Mouse (Mus musculus): ENCODE measurements around the gene Tlr3. TPM values are rescaled to one million over a fixed set of nuclear protein-coding genes. Genes with fewer than 3 reads are reported as not detected.

Gene Tlr3
- polyA plus RNA-seq (2015; fragmentation: Nextera tagmentation; extraction: Ambion mirVana): 3.1 and 3.9 TPM in 2 replicates

DNA sequence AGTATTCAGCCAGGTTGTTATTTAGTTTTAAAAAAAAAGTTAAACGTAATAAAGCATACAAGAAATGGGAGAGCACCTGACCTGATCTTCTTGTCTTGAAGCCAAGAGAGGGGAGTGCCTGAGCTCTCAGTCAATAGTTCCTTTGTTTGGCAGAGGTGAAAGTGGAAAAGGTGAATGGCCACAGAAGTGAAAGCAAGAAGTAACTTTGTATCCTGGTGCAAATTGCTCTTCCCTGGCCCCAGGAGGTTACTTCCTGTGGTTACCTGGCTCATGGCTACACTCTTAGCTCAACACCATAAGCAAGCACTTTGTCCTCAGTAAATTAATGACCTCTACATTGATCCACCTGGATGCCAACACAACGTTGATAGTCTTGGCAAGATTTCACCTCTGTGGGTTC lies at the start of gene Tlr3:
Tlr3 (minus strand) TSS at position 199 of the 400 bp plus-strand sequence.
- WGBS: 63% methylated on average over 2 of the region's 2 CpGs
- Histone ChIP-seq H3K4me1 (ENCODE audit: insufficient read depth, low read length) (peaks cover 9% of the 10 kb centered on the region), H3K4me2 (replicated peaks; ENCODE audit: low read depth, low read length) (peak within 1 kb of the TSS; percentile 55), H3K27me3 (ENCODE audit: insufficient read depth, low read length) (no peaks in the 10 kb centered on the region), H3K9me3 (ENCODE audit: low read length) (no peaks in the 10 kb centered on the region), H3K36me3 (ENCODE audit: insufficient read depth, low read length) (no peaks in the 10 kb centered on the region), H3K4me3 (ENCODE audit: low read length) (peak within 1 kb of the TSS; percentile 48), H3K27ac (ENCODE audit: low read length) (peak within 1 kb of the TSS; percentile 47), H3K9ac (replicated peaks; ENCODE audit: low read length) (peak within 1 kb of the TSS; percentile 65)
- ATAC-seq (ENCODE audit: low FRiP score, low TSS enrichment): no peak

DNA sequence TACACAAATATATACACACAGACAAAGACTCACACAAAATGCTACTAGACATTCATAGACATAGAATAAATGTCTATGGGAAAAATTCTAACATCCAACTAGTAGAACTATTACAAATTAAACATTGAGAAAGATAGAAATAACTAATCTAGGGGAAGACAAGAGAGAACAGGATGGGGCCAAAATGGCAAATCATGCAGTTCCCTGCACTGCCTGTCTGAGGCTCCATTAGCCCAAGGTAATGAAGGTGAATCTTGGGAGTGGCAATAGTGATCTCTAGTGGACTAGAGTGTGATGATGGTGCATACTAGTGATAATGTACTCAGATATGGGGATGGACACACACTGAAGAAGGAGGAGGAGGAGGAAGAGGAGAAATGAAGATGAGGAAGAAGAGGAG lies 47.0 kb upstream of the Tlr3 start:
- no peaks in the 10 kb centered on the region for H3K36me3 ChIP-seq (ENCODE audit: insufficient read depth, low read length)
- no peak for ATAC-seq (ENCODE audit: low FRiP score, low TSS enrichment)
- no peaks in the 10 kb centered on the region for H3K27me3 ChIP-seq (ENCODE audit: insufficient read depth, low read length)
- no peak overlapping the region for H3K4me2 ChIP-seq (replicated peaks; ENCODE audit: low read depth, low read length)
- H3K9me3 ChIP-seq (ENCODE audit: low read length): peaks cover 3% of the 10 kb centered on the region; the same call in 1 of the 2 replicates
- no peak overlapping the region for H3K4me3 ChIP-seq (ENCODE audit: low read length)
- no peaks in the 10 kb centered on the region for H3K4me1 ChIP-seq (ENCODE audit: insufficient read depth, low read length)
- H3K27ac ChIP-seq (ENCODE audit: low read length): no peak overlapping the region
- H3K9ac ChIP-seq (replicated peaks; ENCODE audit: low read length): no peak overlapping the region

DNA sequence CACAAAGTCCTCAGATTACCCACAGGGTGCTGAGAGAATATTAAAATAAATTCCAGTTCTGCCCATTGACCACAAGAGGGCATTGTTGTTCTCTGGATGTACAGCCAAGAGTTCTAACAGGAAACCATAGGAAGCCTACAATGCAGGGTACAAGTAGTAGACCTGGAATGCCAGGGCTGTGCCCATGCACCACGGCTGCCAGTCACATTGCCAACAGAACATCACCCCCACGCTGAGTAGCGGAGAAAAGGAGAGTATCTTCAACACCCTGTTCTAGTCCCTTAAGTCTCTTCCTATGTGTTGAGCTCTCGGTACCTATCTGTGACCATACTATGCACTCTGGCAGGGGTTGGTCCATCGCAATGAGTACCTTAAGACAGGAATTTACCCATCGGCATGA lies 43.5 kb upstream of the Tlr3 start:
- H3K9me3 ChIP-seq (ENCODE audit: low read length): peaks cover 3% of the 10 kb centered on the region; the same call in 1 of the 2 replicates
- H3K27me3 ChIP-seq (ENCODE audit: insufficient read depth, low read length): no peaks in the 10 kb centered on the region
- 65% methylated on average over 6 of the region's 6 CpGs for WGBS
- ATAC-seq (ENCODE audit: low FRiP score, low TSS enrichment): peak; percentile 76
- no peak overlapping the region for H3K4me3 ChIP-seq (ENCODE audit: low read length)
- H3K4me1 ChIP-seq (ENCODE audit: insufficient read depth, low read length): no peaks in the 10 kb centered on the region
- no peak overlapping the region for H3K4me2 ChIP-seq (replicated peaks; ENCODE audit: low read depth, low read length)
- no peaks in the 10 kb centered on the region for H3K36me3 ChIP-seq (ENCODE audit: insufficient read depth, low read length)
- no peak overlapping the region for H3K9ac ChIP-seq (replicated peaks; ENCODE audit: low read length)
- H3K27ac ChIP-seq (ENCODE audit: low read length): no peak overlapping the region

DNA sequence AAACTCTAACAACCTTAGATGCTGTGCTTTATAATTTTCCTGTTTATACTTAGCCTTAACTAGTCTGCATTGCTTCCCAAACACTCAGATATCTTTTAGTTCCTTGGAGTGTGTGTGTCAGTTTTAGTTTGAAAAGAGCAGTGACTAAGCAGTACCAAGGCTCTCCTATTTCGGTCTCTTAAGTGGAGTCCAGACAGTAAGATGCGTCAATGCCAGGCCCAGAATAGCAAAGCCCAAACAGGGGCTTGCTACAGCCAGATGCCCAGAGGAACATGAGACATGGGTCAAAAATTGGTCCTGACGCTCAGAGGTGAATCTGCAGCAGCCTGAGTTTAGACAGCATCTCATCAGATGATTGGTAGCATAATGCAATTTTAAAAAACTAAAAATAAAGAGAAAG lies 41.2 kb upstream of the Tlr3 start:
- Histone ChIP-seq H3K36me3 (ENCODE audit: insufficient read depth, low read length) (no peaks in the 10 kb centered on the region), H3K27me3 (ENCODE audit: insufficient read depth, low read length) (no peaks in the 10 kb centered on the region), H3K27ac (ENCODE audit: low read length) (no peak overlapping the region), H3K9me3 (ENCODE audit: low read length) (peaks cover 3% of the 10 kb centered on the region; the same call in 1 of the 2 replicates), H3K4me3 (ENCODE audit: low read length) (no peak overlapping the region), H3K4me2 (replicated peaks; ENCODE audit: low read depth, low read length) (no peak overlapping the region), H3K9ac (replicated peaks; ENCODE audit: low read length) (no peak overlapping the region), H3K4me1 (ENCODE audit: insufficient read depth, low read length) (no peaks in the 10 kb centered on the region)
- ATAC-seq (ENCODE audit: low FRiP score, low TSS enrichment): no peak
- WGBS: 85% methylated on average over 3 of the region's 3 CpGs

DNA sequence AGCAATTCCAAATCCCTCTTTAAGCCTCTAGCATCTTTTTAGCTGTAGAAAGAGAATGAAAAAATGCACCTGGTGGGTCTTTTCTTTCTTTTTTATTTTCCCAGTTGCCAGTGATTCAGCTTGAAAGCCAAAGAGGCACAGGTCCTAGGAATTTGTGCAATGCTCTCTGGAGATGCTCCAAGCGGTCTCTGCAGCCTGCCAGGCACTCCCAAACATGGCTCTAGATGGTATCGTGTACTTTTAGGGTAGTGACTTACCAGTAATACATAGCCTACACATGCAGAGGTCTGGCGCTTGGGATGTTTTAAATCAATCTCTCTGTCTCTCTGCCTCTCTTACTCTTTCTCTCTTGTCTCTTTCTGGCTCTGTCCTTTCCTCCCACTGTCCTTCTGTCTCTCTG lies 38.0 kb upstream of the Tlr3 start:
- no peaks in the 10 kb centered on the region for H3K9me3 ChIP-seq (ENCODE audit: low read length)
- no peaks in the 10 kb centered on the region for H3K4me1 ChIP-seq (ENCODE audit: insufficient read depth, low read length)
- H3K9ac ChIP-seq (replicated peaks; ENCODE audit: low read length): no peak overlapping the region
- 86% methylated on average over 3 of the region's 3 CpGs for WGBS
- H3K4me3 ChIP-seq (ENCODE audit: low read length): no peak overlapping the region
- H3K27ac ChIP-seq (ENCODE audit: low read length): no peak overlapping the region
- no peak overlapping the region for H3K4me2 ChIP-seq (replicated peaks; ENCODE audit: low read depth, low read length)
- H3K36me3 ChIP-seq (ENCODE audit: insufficient read depth, low read length): no peaks in the 10 kb centered on the region
- H3K27me3 ChIP-seq (ENCODE audit: insufficient read depth, low read length): no peaks in the 10 kb centered on the region
- no peak for ATAC-seq (ENCODE audit: low FRiP score, low TSS enrichment)

DNA sequence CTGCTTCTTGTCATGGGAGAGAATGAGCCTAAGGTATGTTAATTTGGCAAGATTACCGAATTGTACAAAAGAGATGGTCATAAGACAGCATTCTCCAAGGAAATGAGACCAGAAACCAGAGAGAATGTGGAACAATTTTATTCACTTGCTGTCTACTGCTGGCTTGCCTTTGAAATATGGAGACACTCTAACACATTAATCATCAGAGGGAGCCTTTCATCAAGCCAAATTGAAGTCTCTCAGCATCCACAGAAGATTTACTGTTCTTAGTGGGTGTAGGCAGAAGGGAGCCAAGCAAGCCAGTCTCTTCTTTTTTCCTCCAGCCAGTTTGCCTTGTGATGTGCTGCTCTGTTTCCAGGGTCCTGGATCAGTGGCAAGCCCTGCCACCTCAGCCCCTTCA lies 37.4 kb upstream of the Tlr3 start:
- H3K36me3 ChIP-seq (ENCODE audit: insufficient read depth, low read length): no peaks in the 10 kb centered on the region
- ATAC-seq (ENCODE audit: low FRiP score, low TSS enrichment): no peak
- no peaks in the 10 kb centered on the region for H3K9me3 ChIP-seq (ENCODE audit: low read length)
- H3K27me3 ChIP-seq (ENCODE audit: insufficient read depth, low read length): no peaks in the 10 kb centered on the region
- no peaks in the 10 kb centered on the region for H3K4me1 ChIP-seq (ENCODE audit: insufficient read depth, low read length)
- H3K4me2 ChIP-seq (replicated peaks; ENCODE audit: low read depth, low read length): no peak overlapping the region
- H3K9ac ChIP-seq (replicated peaks; ENCODE audit: low read length): no peak overlapping the region
- 73% methylated on average over 1 of the region's 1 CpGs for WGBS
- H3K4me3 ChIP-seq (ENCODE audit: low read length): no peak overlapping the region
- H3K27ac ChIP-seq (ENCODE audit: low read length): no peak overlapping the region

DNA sequence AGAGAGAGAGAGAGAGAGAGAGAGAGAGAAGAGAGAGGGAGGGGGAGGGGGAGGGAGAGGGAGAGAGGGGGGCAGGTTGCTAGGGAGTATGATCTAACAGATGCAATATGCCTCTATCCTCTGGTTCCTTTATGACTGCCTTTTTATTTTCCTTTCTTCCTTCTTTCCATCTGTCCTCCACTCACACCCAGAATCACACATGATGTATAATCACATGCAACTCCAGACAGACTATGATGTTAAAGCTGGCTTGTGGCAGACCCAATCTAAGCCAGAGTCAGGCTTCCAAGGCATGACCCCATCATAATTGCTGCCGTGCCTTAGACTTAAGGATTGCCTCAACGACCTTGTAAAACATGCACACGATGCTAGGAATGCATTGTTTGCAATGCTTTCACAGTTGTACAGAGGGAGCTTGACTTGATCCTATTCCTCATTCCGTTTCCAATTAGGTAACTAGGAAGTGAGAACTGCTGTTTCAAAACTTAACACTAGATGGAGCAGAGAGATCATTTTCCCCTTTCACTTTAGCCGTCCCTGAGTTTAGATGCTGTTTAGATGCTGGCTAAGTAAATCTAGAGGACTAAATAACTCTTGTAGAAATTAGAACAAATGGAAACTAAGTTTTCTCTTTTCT lies 28.1 kb upstream of the Tlr3 start:
- Histone ChIP-seq H3K4me2 (replicated peaks; ENCODE audit: low read depth, low read length) (no peak overlapping the region), H3K4me3 (ENCODE audit: low read length) (no peak overlapping the region), H3K9ac (replicated peaks; ENCODE audit: low read length) (no peak overlapping the region), H3K36me3 (ENCODE audit: insufficient read depth, low read length) (no peaks in the 10 kb centered on the region), H3K4me1 (ENCODE audit: insufficient read depth, low read length) (no peaks in the 10 kb centered on the region), H3K27ac (ENCODE audit: low read length) (no peak overlapping the region), H3K27me3 (ENCODE audit: insufficient read depth, low read length) (no peaks in the 10 kb centered on the region), H3K9me3 (ENCODE audit: low read length) (0 out of 2 replicates have a peak, but pooled peaks cover 4% of the 10 kb centered on the region)
- 5% methylated on average over 5 of the region's 5 CpGs for WGBS
- peak; percentile 9; the same call in 1 of the 2 replicates for ATAC-seq (ENCODE audit: low FRiP score, low TSS enrichment)

DNA sequence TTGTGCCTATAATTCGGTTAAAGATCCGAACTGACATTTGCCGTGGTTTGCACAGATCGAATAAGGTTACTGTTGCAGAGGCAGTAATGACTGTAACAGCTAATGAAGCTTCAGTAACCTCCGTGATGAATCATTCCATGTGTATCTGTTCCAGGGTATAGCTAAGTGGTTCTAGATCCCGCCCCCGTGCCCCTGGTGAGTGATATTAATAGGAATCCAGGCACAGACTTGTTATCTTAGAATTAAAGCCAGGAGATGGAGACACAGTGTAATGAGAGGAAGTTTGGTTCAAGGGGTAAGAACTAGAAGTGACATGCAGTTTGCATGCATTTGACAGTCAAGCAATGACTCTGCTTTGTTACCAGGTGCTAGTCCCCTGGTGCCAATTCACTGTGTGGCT lies 9.3 kb upstream of the Tlr3 start:
- H3K4me2 ChIP-seq (replicated peaks; ENCODE audit: low read depth, low read length): no peak overlapping the region
- H3K4me1 ChIP-seq (ENCODE audit: insufficient read depth, low read length): no peaks in the 10 kb centered on the region
- no peak overlapping the region for H3K4me3 ChIP-seq (ENCODE audit: low read length)
- H3K27ac ChIP-seq (ENCODE audit: low read length): no peak overlapping the region
- ATAC-seq (ENCODE audit: low FRiP score, low TSS enrichment): no peak
- WGBS: 87% methylated on average over 7 of the region's 7 CpGs
- no peaks in the 10 kb centered on the region for H3K27me3 ChIP-seq (ENCODE audit: insufficient read depth, low read length)
- H3K9ac ChIP-seq (replicated peaks; ENCODE audit: low read length): no peak overlapping the region
- no peaks in the 10 kb centered on the region for H3K9me3 ChIP-seq (ENCODE audit: low read length)
- H3K36me3 ChIP-seq (ENCODE audit: insufficient read depth, low read length): no peaks in the 10 kb centered on the region

DNA sequence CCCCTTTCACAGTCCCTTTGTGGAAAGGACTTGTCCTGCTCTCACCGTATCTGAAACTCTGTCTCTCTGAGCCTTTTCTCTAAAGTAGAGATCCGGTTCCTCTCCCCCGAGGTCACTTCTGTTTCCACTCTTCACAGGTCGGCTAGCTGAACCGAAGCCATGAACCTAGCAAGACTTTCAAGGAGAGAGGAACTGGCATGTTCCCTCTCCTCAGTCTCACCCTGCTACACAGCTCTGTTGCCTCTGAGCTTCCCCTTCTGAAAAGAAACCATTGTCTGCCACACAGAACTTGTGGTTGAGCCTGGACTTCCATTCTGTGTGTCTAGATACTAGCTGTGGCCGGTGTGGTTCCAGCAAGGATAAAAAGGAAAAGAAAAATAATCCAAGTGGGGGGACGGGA lies 4.1 kb upstream of the Tlr3 start:
- H3K4me1 ChIP-seq (ENCODE audit: insufficient read depth, low read length): peaks cover 7% of the 10 kb centered on the region
- WGBS: 75% methylated on average over 7 of the region's 7 CpGs
- H3K27ac ChIP-seq (ENCODE audit: low read length): no peak overlapping the region

DNA sequence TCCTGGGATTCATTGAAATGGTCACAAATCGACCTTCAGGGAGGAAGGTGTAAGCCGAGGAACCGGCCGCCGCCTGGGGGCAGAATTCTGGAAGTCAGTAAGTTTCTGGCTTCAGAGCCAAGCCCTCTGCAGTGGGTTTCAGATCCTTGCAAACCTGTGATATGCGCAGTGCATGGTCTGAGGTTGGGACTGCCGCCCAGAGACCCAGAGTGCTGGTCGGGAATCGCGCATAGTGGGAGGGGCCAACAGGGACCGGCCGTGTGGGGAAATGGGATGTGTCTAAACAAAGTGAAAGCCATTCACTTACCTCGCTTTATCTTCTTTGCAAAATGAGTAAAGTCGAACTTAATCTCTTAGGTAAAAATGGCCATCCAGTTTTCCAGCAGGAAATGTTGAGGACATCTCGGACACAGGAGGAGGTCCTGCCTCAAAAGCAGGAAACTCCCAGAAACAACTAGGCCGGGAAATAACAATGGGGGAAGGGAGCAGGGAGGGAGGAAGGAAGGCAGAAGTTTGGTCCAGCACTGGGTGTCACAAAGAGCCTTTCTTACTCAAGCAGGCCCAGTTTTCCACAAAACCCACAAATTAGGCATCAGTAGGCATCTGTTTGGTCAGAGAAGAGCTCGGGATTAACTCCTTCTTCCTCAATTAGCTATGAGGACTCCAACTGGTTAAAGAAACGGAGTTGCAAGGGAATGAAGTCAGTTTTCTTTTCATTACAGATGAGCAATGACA lies 567 bp downstream of the Tlr3 start:
- peak overlapping the region; percentile 55 for H3K4me2 ChIP-seq (replicated peaks; ENCODE audit: low read depth, low read length)
- H3K9ac ChIP-seq (replicated peaks; ENCODE audit: low read length): peak overlapping the region; percentile 65
- no peaks in the 10 kb centered on the region for H3K9me3 ChIP-seq (ENCODE audit: low read length)
- peak overlapping the region; percentile 48 for H3K4me3 ChIP-seq (ENCODE audit: low read length)
- 12% methylated on average over 18 of the region's 18 CpGs for WGBS
- no peaks in the 10 kb centered on the region for H3K27me3 ChIP-seq (ENCODE audit: insufficient read depth, low read length)
- H3K4me1 ChIP-seq (ENCODE audit: insufficient read depth, low read length): peaks cover 9% of the 10 kb centered on the region
- H3K36me3 ChIP-seq (ENCODE audit: insufficient read depth, low read length): no peaks in the 10 kb centered on the region
- H3K27ac ChIP-seq (ENCODE audit: low read length): peak overlapping the region; percentile 47
- ATAC-seq (ENCODE audit: low FRiP score, low TSS enrichment): peak; percentile 98

More for the DNA sequence above, 4.1 kb upstream of the Tlr3 start:
- no peaks in the 10 kb centered on the region for H3K27me3 ChIP-seq (ENCODE audit: insufficient read depth, low read length)
- H3K36me3 ChIP-seq (ENCODE audit: insufficient read depth, low read length): no peaks in the 10 kb centered on the region
- ATAC-seq (ENCODE audit: low FRiP score, low TSS enrichment): no peak
- H3K9me3 ChIP-seq (ENCODE audit: low read length): no peaks in the 10 kb centered on the region
- H3K4me2 ChIP-seq (replicated peaks; ENCODE audit: low read depth, low read length): no peak overlapping the region
- H3K4me3 ChIP-seq (ENCODE audit: low read length): no peak overlapping the region
- H3K9ac ChIP-seq (replicated peaks; ENCODE audit: low read length): no peak overlapping the region

Measured in kidney, embryonic 16.5 days (tissue).